Mouse (Mus musculus) forebrain, embryonic 10.5 days (tissue): Measurements from ENCODE around the gene Tbc1d13. TPM values are rescaled to one million over a fixed set of nuclear protein-coding genes. Genes with fewer than 3 reads are reported as not detected.

ENCODE experiments used
- DNase-seq: peaks from one replicate; pipeline ENCODE4 v3.0.0-alpha.2; 2017; ENCODE audit warnings: low spot score; ENCODE audit errors: extremely low spot score
- H3K27ac ChIP-seq: fragments of 300-500 bp; sonication (generic); 2 replicates; pipeline ENCODE4 v1.5.1; 2016; ENCODE audit warnings: mild to moderate bottlenecking
- H3K27me3 ChIP-seq: fragments of 300-500 bp; sonication (generic); 2 replicates; pipeline ENCODE4 v1.6.1; 2016; ENCODE audit warnings: mild to moderate bottlenecking; ENCODE audit not compliant: poor library complexity, severe bottlenecking
- H3K36me3 ChIP-seq: fragments of 300-500 bp; sonication (generic); replicated peaks from 2 replicates; pipeline ENCODE4 v1.6.1; 2016; ENCODE audit warnings: mild to moderate bottlenecking, moderate library complexity
- H3K4me1 ChIP-seq: fragments of 300-500 bp; sonication (generic); 2 replicates; pipeline ENCODE4 v1.6.1; 2016
- H3K4me3 ChIP-seq: fragments of 300-500 bp; sonication (generic); 2 replicates; pipeline ENCODE4 v1.5.1; 2016; ENCODE audit warnings: mild to moderate bottlenecking, moderate library complexity
- H3K9me3 ChIP-seq: fragments of 300-500 bp; sonication (generic); 2 replicates; pipeline ENCODE4 v1.6.1; 2016; ENCODE audit warnings: mild to moderate bottlenecking, moderate library complexity
- WGBS: fragments of 180-500 bp; shearing (Covaris S2); methylation state at CpG from one replicate; pipeline ENCODE4 v1.1.7; 2016; 5-methylcytosine and 5-hydroxymethylcytosine counted together
- polyA plus RNA-seq: library from polyadenylated mRNA; unstranded; fragments of >200 nt; fragmentation: Nextera tagmentation; extraction: Ambion mirVana; gene quantifications from 2 replicates; pipeline ENCODE4 v1.2.1, GENCODE M21; 2016

The Tbc1d13 gene
- polyA plus RNA-seq, 1 experiment from 2014 or later: 8.6 TPM

GRCm38 (mm10) chr2:30198021-30198420 is 64.5 kb downstream of the Tbc1d13 start:
- no peaks in the 10 kb centered on the region for H3K36me3 ChIP-seq
- WGBS: 71% methylated on average over 4 of the region's 4 CpGs

GRCm38 (mm10) chr2:30199984-30200383 is 66.4 kb downstream of the Tbc1d13 start:
- Histone ChIP-seq H3K27ac (no peak overlapping the region), H3K27me3 (no peaks in the 10 kb centered on the region), H3K4me1 (peaks cover 6% of the 10 kb centered on the region), H3K4me3 (no peak overlapping the region), H3K36me3 (no peaks in the 10 kb centered on the region), H3K9me3 (no peaks in the 10 kb centered on the region)
- DNase-seq: no peak
- WGBS: 88% methylated on average over 1 of the region's 1 CpGs

More at GRCm38 (mm10) chr2:30198021-30198420, 64.5 kb downstream of the Tbc1d13 start:
- no peak overlapping the region for H3K4me3 ChIP-seq
- DNase-seq: no peak
- no peaks in the 10 kb centered on the region for H3K9me3 ChIP-seq
- 0 out of 2 replicates have a peak, but pooled peaks cover 3% of the 10 kb centered on the region for H3K4me1 ChIP-seq
- no peaks in the 10 kb centered on the region for H3K27me3 ChIP-seq
- H3K27ac ChIP-seq: no peak overlapping the region

GRCm38 (mm10) chr2:30200388-30200925 is 66.9 kb downstream of the Tbc1d13 start:
- Histone ChIP-seq H3K36me3 (no peaks in the 10 kb centered on the region), H3K4me1 (peaks cover 6% of the 10 kb centered on the region), H3K27ac (no peak overlapping the region), H3K9me3 (no peaks in the 10 kb centered on the region), H3K27me3 (no peaks in the 10 kb centered on the region), H3K4me3 (no peak overlapping the region)
- DNase-seq: no peak
- 92% methylated on average over 5 of the region's 5 CpGs for WGBS

Other genes with a start within 250 kb of the Tbc1d13 start
- gene Odf2, start 244.5 kb upstream of the Tbc1d13 start, polyA plus RNA-seq: 124 and 125 TPM in 2 replicates
- 74.9 and 77.4 TPM in 2 replicates for gene Gle1, start 198.3 kb upstream of the Tbc1d13 start, polyA plus RNA-seq
- gene Sptan1, start 168.2 kb upstream of the Tbc1d13 start, polyA plus RNA-seq: 85.9 and 90.3 TPM in 2 replicates
- 33.1 and 33.4 TPM in 2 replicates for gene Wdr34, start 84.9 kb upstream of the Tbc1d13 start, polyA plus RNA-seq
- 944 and 983 TPM in 2 replicates for gene Set, start 76.4 kb upstream of the Tbc1d13 start, polyA plus RNA-seq
- 12.4 and 13.1 TPM in 2 replicates for gene Pkn3, start 56.1 kb upstream of the Tbc1d13 start, polyA plus RNA-seq
- gene Zdhhc12, start 40.1 kb upstream of the Tbc1d13 start, polyA plus RNA-seq: 34.2 and 35.4 TPM in 2 replicates
- 6.3 and 6.6 TPM in 2 replicates for gene Zer1, start 9.2 kb upstream of the Tbc1d13 start, polyA plus RNA-seq
- gene Endog, start 37.7 kb downstream of the Tbc1d13 start, polyA plus RNA-seq: 17.1 and 17.9 TPM in 2 replicates
- 92.5 and 96.1 TPM in 2 replicates for gene Spout1, start 44.7 kb downstream of the Tbc1d13 start, polyA plus RNA-seq
- 7.0 and 8.6 TPM in 2 replicates for gene Kyat1, start 72.1 kb downstream of the Tbc1d13 start, polyA plus RNA-seq
- gene Lrrc8a, start 104.0 kb downstream of the Tbc1d13 start, polyA plus RNA-seq: 41.5 and 44.7 TPM in 2 replicates
- 0.09 and 0.16 TPM in 2 replicates for gene Gm28035, start 106.8 kb downstream of the Tbc1d13 start, polyA plus RNA-seq
- gene Phyhd1, start 132.5 kb downstream of the Tbc1d13 start, polyA plus RNA-seq: 2.7 and 3.4 TPM in 2 replicates
- gene Gm28038, start 147.3 kb downstream of the Tbc1d13 start, polyA plus RNA-seq: not detected in 2 replicates
- 26.0 and 26.5 TPM in 2 replicates for gene Dolk, start 152.6 kb downstream of the Tbc1d13 start, polyA plus RNA-seq
- 65.2 and 72.8 TPM in 2 replicates for gene Nup188, start 152.7 kb downstream of the Tbc1d13 start, polyA plus RNA-seq
- gene Sh3glb2, start 225.6 kb downstream of the Tbc1d13 start, polyA plus RNA-seq: 76.9 and 82.0 TPM in 2 replicates
- gene Miga2, start 230.5 kb downstream of the Tbc1d13 start, polyA plus RNA-seq: 29.9 and 30.9 TPM in 2 replicates